Mouse (Mus musculus) kidney, adult 2 months (tissue): ENCODE data around the gene Rnpep. TPM values are rescaled to one million over a fixed set of nuclear protein-coding genes. Genes with fewer than 3 reads are reported as not detected.
A peak's percentile ranks its signal among the peaks of the same experiment; 100 is the strongest.

Source experiments
- DNase-seq: peaks from one replicate; pipeline ENCODE4 v3.0.0; 2021
- H3K27ac ChIP-seq: fragments of 200-500 bp; 2 replicates; pipeline ENCODE4 v1.5.1; 2012; ENCODE audit warnings: low read depth, low read length, control low read depth, inconsistent platforms; ENCODE audit not compliant: insufficient read depth
- H3K27me3 ChIP-seq: fragments of 200-500 bp; replicated peaks from 2 replicates; pipeline ENCODE4 v1.6.1; 2012; ENCODE audit warnings: mild to moderate bottlenecking, moderate library complexity, low read length, inconsistent platforms; ENCODE audit not compliant: control insufficient read depth, insufficient read depth
- H3K36me3 ChIP-seq: fragments of 200-500 bp; 2 replicates; pipeline ENCODE4 v1.6.1; 2012; ENCODE audit warnings: mild to moderate bottlenecking, moderate library complexity, low read length, inconsistent platforms; ENCODE audit not compliant: control insufficient read depth, insufficient read depth
- H3K4me1 ChIP-seq: fragments of 200-500 bp; 2 replicates; pipeline ENCODE4 v1.6.1; 2011; ENCODE audit warnings: low read length; ENCODE audit not compliant: control insufficient read depth, insufficient read depth
- H3K4me3 ChIP-seq: fragments of 200-500 bp; 2 replicates; pipeline ENCODE4 v1.5.1; 2011; ENCODE audit warnings: mild to moderate bottlenecking, low read depth, low read length, control low read depth; ENCODE audit not compliant: insufficient read depth
- CTCF ChIP-seq: fragments of 200-500 bp; conservative IDR thresholded peaks from 2 replicates; pipeline ENCODE4 v1.5.1; 2011; ENCODE audit warnings: low read depth, mild to moderate bottlenecking, control low read depth, low read length, moderate library complexity, mixed read lengths; ENCODE audit not compliant: insufficient read depth, insufficient read length
- POLR2A ChIP-seq: fragments of 200-500 bp; IDR thresholded peaks from one replicate; pipeline ENCODE4 v1.6.1; 2011; ENCODE audit warnings: low read depth, low read length, control low read depth
- WGBS: fragments of 180-500 bp; shearing (Covaris S2); methylation state at CpG from one replicate; pipeline ENCODE4 v1.1.7; 2018; 5-methylcytosine and 5-hydroxymethylcytosine counted together
- polyA plus RNA-seq: library from polyadenylated mRNA; depleted of rRNA; stranded (reverse); fragments of >200 nt; gene quantifications from 2 replicates; pipeline ENCODE4 v1.2.3, GENCODE M21; 2012; rRNA removed

The Rnpep gene
- polyA plus RNA-seq, 1 experiment = 29.1 TPM

DNA sequence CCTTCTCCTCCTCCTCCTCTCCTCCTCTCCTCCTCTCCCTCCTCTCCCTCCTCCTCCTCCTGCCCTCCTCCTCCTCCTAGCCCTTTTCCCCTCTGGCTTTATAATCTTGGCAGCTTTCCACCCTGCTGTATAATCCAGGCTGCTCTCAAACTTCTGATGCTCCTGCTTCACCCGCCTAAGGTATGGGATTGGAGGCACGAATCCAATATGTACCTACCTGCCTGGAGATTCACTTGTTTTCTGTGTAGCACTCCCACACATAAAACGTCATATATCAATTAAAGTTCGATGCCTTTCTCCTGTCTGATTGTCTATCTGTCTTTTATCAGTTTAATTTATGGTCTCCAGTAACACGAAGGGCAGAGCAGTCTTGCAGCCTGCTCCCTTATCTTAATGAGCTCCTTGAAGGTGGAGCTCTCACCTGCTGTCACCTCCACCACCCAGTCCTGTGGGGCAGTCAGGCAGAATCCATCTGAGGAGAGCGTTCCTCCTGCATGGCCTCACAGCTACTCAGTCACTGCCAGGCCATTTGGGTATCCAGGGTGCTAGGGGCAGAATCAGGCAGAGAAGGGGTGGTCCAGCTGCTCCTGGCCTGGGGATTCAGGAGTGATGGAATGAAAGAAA lies 58.8 kb downstream of the Rnpep start:
- TF ChIP-seq CTCF (no peak), POLR2A (no peak)
- no peaks in the 10 kb centered on the region for H3K27me3 ChIP-seq
- H3K4me1 ChIP-seq = no peaks in the 10 kb centered on the region
- H3K27ac ChIP-seq = no peak overlapping the region
- H3K36me3 ChIP-seq = no peaks in the 10 kb centered on the region
- no peak overlapping the region for H3K4me3 ChIP-seq
- WGBS = 39% methylated on average over 6 of the region's 6 CpGs
- DNase-seq = peak; percentile 17

DNA sequence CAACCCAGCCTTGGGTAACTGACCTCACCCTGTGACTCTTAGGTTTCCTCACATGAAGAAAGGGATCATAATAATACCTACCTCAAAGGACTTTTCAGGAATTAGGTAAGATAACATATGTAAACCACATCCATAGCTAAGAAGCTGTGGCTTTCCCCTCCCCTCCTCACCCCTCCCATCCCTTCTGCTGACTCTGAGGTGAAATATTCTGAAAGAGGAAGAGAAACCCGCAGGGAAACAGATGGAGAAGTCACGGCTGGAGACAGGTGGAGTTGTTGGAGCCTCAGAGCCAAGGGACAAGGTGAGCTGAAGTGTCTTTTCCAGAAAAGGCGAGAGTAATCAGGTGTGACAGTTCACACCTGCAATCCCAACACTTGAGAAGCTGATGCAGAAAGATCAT lies 59.7 kb downstream of the Rnpep start:
- 71% methylated on average over 3 of the region's 3 CpGs for WGBS

DNA sequence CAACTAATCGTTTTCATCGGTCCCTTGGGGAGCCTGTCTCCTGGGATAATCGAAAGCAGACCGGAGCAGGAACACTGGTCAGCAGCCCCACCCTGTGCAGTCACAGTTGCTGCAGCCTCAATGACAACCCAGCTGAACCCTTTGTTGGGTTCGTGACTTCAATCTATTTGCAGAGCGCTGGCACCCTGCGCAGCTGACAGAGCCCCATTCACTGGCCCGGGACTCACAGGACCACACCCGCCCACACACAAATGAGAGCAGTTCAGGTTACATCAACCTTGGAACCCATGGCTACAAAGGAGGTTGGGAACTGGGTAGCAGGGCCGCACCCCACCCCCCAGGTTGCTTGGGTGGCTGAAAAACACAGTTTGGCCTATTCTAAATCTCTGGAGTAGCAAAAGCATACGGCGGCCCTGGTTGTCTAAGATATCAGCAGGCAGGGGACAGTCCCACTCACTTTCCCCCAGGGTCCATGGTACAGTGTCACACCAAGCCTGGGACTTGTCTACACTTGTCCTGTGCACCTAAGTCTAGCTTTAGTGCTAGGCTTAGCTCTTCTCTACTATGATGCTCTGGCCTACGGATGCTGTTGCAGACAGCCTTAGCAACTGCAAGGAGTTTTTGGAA lies 66.2 kb downstream of the Rnpep start:
- DNase-seq = no peak
- H3K27ac ChIP-seq = no peak overlapping the region
- 75% methylated on average over 13 of the region's 13 CpGs for WGBS

More for the DNA sequence above, 59.7 kb downstream of the Rnpep start:
- H3K27ac ChIP-seq = no peak overlapping the region
- no peak overlapping the region for H3K4me3 ChIP-seq
- TF ChIP-seq CTCF = no peak
- TF ChIP-seq POLR2A = no peak
- no peaks in the 10 kb centered on the region for H3K36me3 ChIP-seq
- no peak for DNase-seq
- no peaks in the 10 kb centered on the region for H3K4me1 ChIP-seq
- H3K27me3 ChIP-seq = no peaks in the 10 kb centered on the region

DNA sequence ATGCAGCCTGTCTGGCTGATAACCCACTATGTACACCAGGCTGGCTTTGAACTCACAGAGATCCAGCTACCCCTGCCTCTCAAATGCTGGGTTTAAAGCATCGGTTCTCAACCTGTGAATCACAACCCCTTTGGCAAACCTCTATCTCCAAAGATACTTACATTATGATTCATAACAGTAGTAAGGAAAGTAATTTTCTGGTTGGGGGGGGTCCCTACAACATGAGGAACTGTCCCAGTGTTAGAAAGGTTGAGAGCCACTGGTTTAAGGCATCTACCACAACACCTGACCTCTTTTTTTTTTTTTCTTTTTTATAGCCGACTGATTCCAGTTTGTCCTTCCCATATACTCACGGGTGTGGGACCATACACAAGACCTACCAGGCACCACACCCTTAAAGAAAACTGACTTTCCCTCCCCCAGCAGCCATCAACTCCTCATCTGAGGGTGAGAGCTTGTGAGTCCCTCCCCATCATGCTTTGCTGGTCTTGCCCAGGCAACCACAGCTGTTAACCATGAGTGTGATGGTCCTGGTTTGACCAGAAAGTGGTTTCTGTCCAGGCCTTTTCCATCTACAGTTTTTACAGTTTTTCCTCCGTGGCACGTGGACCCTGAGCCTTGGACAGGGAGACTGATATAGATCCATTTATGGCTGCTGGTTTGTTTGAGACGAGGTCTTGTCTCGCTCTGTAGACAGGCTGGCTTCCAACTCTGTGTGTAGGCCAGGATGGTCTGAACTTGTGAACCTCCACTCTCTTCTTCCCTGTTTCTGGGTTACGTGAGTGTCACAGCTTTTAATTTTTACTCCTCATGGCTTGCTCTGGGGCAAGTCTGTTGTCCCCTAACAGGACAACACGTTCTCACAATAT lies 69.9 kb downstream of the Rnpep start:
- Histone ChIP-seq H3K27me3 (no peaks in the 10 kb centered on the region), H3K36me3 (no peaks in the 10 kb centered on the region), H3K4me3 (no peak overlapping the region), H3K4me1 (no peaks in the 10 kb centered on the region), H3K27ac (no peak overlapping the region)
- no peak for DNase-seq
- no peak for TF ChIP-seq POLR2A
- TF ChIP-seq CTCF = no peak
- 85% methylated on average over 9 of the region's 9 CpGs for WGBS

More for the DNA sequence above, 66.2 kb downstream of the Rnpep start:
- Histone ChIP-seq H3K4me3 (no peak overlapping the region), H3K36me3 (no peaks in the 10 kb centered on the region), H3K4me1 (no peaks in the 10 kb centered on the region), H3K27me3 (no peaks in the 10 kb centered on the region)
- no peak for TF ChIP-seq POLR2A
- no peak for TF ChIP-seq CTCF

Other genes starting within 250 kb of the Rnpep start
- gene Lgr6, start 178.8 kb downstream of the Rnpep start, polyA plus RNA-seq = 0.42 and 0.75 TPM in 2 replicates
- 0.73 and 2.5 TPM in 2 replicates for gene Ptpn7, start 151.4 kb downstream of the Rnpep start, polyA plus RNA-seq
- 95.2 and 107 TPM in 2 replicates for gene Arl8a, start 137.3 kb downstream of the Rnpep start, polyA plus RNA-seq
- gene Gpr37l1, start 116.4 kb downstream of the Rnpep start, polyA plus RNA-seq = 0.75 and 0.98 TPM in 2 replicates
- gene Elf3, start 25.5 kb downstream of the Rnpep start, polyA plus RNA-seq = 23.1 and 25.0 TPM in 2 replicates
- 122 and 134 TPM in 2 replicates for gene Timm17a, start 29.7 kb upstream of the Rnpep start, polyA plus RNA-seq
- gene Lmod1, start 40.7 kb upstream of the Rnpep start, polyA plus RNA-seq = 2.6 and 3.8 TPM in 2 replicates
- gene Shisa4, start 91.2 kb upstream of the Rnpep start, polyA plus RNA-seq = 21.1 and 22.6 TPM in 2 replicates
- gene Ipo9, start 146.4 kb upstream of the Rnpep start, polyA plus RNA-seq = 58.3 and 73.9 TPM in 2 replicates